Mouse (Mus musculus): Measurements from ENCODE around the gene Ccdc88c. TPM values are rescaled to one million over a fixed set of nuclear protein-coding genes. Genes with fewer than 3 reads are reported as not detected.

Gene Ccdc88c
- polyA plus RNA-seq, 1 experiment from 2014 or later = 11.0 TPM

DNA sequence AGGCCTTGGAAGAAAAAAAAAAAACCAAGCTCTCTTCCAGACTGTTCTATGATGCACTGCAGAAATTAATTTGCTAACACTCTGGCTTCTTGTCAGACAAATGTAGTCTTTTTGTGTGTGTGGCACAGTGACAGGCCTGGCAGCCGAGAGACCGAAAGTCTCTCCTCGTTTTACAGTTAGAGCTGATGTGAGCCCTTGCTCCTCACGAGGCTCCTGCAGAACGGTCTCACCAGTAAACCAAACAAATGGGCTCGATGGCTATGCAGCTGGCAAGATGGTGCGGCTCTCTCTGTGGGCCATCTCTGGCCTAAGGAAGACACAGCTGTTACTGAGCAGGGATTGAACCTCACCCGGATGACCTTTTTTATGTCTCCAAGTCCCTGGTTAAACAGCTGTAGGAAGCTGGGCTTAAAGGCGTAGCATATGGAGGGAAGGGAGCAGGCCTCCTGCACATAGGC is 48.3 kb downstream of the Ccdc88c start:
- Histone ChIP-seq H3K36me3 (no peaks in the 10 kb centered on the region), H3K27me3 (0 out of 2 replicates have a peak, but pooled peaks cover 3% of the 10 kb centered on the region), H3K4me2 (no peak overlapping the region), H3K4me3 (no peak overlapping the region), H3K9me3 (no peaks in the 10 kb centered on the region), H3K9ac (0 out of 2 replicates have a peak overlapping the region, but pooled peaks have one; percentile 26), H3K4me1 (replicated peaks) (peaks cover 35% of the 10 kb centered on the region), H3K27ac (replicated peaks) (peak overlapping the region; percentile 23; the same call in 1 of the 2 replicates)
- ATAC-seq (ENCODE audit: low read depth) = no peak
- WGBS = 65% methylated on average over 9 of the region's 9 CpGs

GRCm38 (mm10) chr12:100979616-100980015 is 49.2 kb downstream of the Ccdc88c start:
- WGBS = 83% methylated on average over 5 of the region's 5 CpGs
- Histone ChIP-seq H3K4me2 (no peak overlapping the region), H3K4me1 (replicated peaks) (peaks cover 28% of the 10 kb centered on the region)

GRCm38 (mm10) chr12:100977958-100978725 is 50.7 kb downstream of the Ccdc88c start:
- Histone ChIP-seq H3K4me2 (no peak overlapping the region), H3K27me3 (0 out of 2 replicates have a peak, but pooled peaks cover 3% of the 10 kb centered on the region), H3K4me3 (no peak overlapping the region), H3K36me3 (no peaks in the 10 kb centered on the region), H3K9me3 (no peaks in the 10 kb centered on the region), H3K4me1 (replicated peaks) (peaks cover 25% of the 10 kb centered on the region), H3K27ac (replicated peaks) (no peak overlapping the region), H3K9ac (no peak overlapping the region)
- no peak for ATAC-seq (ENCODE audit: low read depth)
- WGBS = 83% methylated on average over 15 of the region's 15 CpGs

More at GRCm38 (mm10) chr12:100979616-100980015, 49.2 kb downstream of the Ccdc88c start:
- Histone ChIP-seq H3K27ac (replicated peaks) (no peak overlapping the region), H3K27me3 (0 out of 2 replicates have a peak, but pooled peaks cover 3% of the 10 kb centered on the region), H3K36me3 (no peaks in the 10 kb centered on the region), H3K9ac (no peak overlapping the region), H3K4me3 (no peak overlapping the region), H3K9me3 (no peaks in the 10 kb centered on the region)
- ATAC-seq (ENCODE audit: low read depth) = no peak

GRCm38 (mm10) chr12:100977551-100977950 is 51.3 kb downstream of the Ccdc88c start:
- no peak overlapping the region for H3K4me2 ChIP-seq
- H3K27me3 ChIP-seq = 0 out of 2 replicates have a peak, but pooled peaks cover 3% of the 10 kb centered on the region
- no peaks in the 10 kb centered on the region for H3K36me3 ChIP-seq
- no peak for ATAC-seq (ENCODE audit: low read depth)
- no peak overlapping the region for H3K9ac ChIP-seq
- peaks cover 25% of the 10 kb centered on the region for H3K4me1 ChIP-seq (replicated peaks)
- H3K9me3 ChIP-seq = no peaks in the 10 kb centered on the region
- no peak overlapping the region for H3K27ac ChIP-seq (replicated peaks)
- no peak overlapping the region for H3K4me3 ChIP-seq

GRCm38 (mm10) chr12:100969808-100970207 is 59.0 kb downstream of the Ccdc88c start:
- Histone ChIP-seq H3K9ac (no peak overlapping the region), H3K9me3 (no peaks in the 10 kb centered on the region), H3K27ac (replicated peaks) (no peak overlapping the region), H3K36me3 (peaks cover 22% of the 10 kb centered on the region), H3K27me3 (no peaks in the 10 kb centered on the region), H3K4me1 (replicated peaks) (peaks cover 13% of the 10 kb centered on the region; the same call in 1 of the 2 replicates), H3K4me3 (no peak overlapping the region), H3K4me2 (no peak overlapping the region)
- no peak for ATAC-seq (ENCODE audit: low read depth)
- WGBS = 78% methylated on average over 7 of the region's 7 CpGs

GRCm38 (mm10) chr12:100967383-100967782 is 61.5 kb downstream of the Ccdc88c start:
- ATAC-seq (ENCODE audit: low read depth) = 0 out of 2 replicates have a peak, but pooled peaks have one; percentile 32
- no peak overlapping the region for H3K4me3 ChIP-seq
- 91% methylated on average over 12 of the region's 12 CpGs for WGBS
- H3K27ac ChIP-seq (replicated peaks) = no peak overlapping the region
- H3K4me1 ChIP-seq (replicated peaks) = 0 out of 2 replicates have a peak, but pooled peaks cover 4% of the 10 kb centered on the region
- H3K9me3 ChIP-seq = no peaks in the 10 kb centered on the region
- H3K27me3 ChIP-seq = peaks cover 5% of the 10 kb centered on the region; the same call in 1 of the 2 replicates
- no peak overlapping the region for H3K4me2 ChIP-seq
- peaks cover 26% of the 10 kb centered on the region for H3K36me3 ChIP-seq
- no peak overlapping the region for H3K9ac ChIP-seq

DNA sequence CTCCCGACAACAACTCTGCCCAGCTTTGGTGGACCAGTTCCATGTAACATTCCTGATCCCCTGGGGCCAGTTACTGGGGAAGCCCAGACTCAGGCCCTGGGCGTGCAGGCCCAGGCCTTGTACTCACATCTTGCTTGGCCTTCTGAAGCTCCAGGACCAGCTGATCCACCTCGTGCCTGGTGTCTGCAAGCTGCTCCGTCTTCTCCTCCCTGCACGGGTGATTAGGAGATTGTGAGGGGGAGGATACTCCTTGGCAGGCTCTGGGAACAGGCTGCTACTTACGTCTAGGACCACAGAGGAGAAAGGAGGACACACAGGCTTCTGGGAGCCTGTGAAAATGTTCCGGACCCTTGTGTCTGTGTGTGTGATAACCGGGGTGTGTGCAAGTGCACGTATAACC is 62.6 kb downstream of the Ccdc88c start:
- Histone ChIP-seq H3K4me2 (no peak overlapping the region), H3K4me1 (replicated peaks) (0 out of 2 replicates have a peak, but pooled peaks cover 4% of the 10 kb centered on the region), H3K9me3 (no peaks in the 10 kb centered on the region), H3K27ac (replicated peaks) (no peak overlapping the region), H3K36me3 (peaks cover 26% of the 10 kb centered on the region), H3K4me3 (no peak overlapping the region), H3K9ac (no peak overlapping the region), H3K27me3 (peaks cover 5% of the 10 kb centered on the region; the same call in 1 of the 2 replicates)
- 83% methylated on average over 9 of the region's 9 CpGs for WGBS
- no peak for ATAC-seq (ENCODE audit: low read depth)

DNA sequence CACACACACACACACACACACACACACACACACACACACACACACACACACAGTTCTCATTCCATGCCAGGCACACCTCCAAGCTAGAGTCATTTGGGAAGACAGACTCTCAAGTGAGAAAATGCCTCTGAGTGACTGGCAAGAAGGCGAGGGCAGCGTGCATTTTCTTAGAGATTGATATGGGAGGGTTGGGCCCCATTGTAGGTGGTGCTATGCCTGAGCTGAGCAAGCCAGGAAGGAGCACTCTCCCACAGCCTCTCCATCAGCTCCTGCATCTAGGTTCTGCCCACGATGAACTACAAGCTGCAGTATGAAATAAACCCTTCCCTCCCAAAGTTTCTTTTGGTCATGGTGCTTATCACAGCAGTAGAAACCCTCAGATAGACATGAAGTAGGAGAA is 63.6 kb downstream of the Ccdc88c start:
- WGBS = 93% methylated on average over 3 of the region's 3 CpGs
- ATAC-seq (ENCODE audit: low read depth) = no peak
- Histone ChIP-seq H3K4me2 (no peak overlapping the region), H3K4me3 (no peak overlapping the region), H3K27ac (replicated peaks) (no peak overlapping the region), H3K9me3 (no peaks in the 10 kb centered on the region), H3K27me3 (peaks cover 5% of the 10 kb centered on the region; the same call in 1 of the 2 replicates), H3K9ac (no peak overlapping the region), H3K36me3 (peaks cover 26% of the 10 kb centered on the region), H3K4me1 (replicated peaks) (0 out of 2 replicates have a peak, but pooled peaks cover 4% of the 10 kb centered on the region)

DNA sequence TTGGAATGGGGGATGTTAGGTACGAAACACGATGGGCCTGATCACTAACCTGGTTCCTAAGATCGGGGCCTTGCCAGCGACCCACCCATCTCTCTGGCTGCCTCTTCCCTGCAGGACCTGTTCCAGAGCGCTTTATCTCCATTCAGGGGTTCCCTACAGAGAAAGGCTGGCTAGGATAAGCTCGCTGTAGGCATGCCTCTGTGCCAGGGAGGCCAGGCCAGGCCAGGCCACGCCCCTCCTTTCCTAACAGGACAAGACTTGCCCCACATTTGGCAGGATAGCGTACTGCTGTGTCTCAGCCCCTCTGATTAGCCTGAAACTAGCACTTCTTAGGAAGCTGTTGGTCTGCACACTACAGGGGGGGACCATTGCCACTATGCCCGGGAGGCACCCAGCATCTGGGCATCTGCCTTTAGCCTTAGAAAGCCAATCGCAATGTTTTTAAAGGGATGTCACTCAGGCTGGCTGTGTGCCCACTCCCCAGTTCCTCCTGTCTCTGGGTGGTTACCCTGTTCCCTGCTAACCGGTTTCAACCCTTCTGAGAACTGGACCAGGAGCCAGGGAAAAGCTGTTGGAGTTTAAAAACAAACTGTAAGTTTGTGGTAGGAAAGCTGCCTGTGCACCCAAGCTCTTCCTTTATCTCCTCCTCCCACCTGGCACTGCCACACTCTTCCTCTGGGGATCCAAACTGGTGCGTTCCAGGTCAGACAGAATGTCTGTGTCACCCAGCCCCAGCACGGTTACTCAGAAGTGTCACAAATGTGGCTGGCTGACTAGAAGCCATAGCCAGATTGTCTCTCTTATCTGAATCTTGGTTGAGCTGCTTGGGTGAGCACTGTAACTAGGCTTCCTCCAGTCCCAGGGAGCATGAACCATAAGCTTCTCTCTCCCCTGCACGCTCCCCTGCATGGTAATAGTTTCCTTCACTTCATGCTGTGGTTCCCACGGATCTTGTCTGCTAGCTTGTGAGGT is 69.9 kb downstream of the Ccdc88c start:
- WGBS = 70% methylated on average over 15 of the region's 15 CpGs
- ATAC-seq (ENCODE audit: low read depth) = peak; percentile 48
- Histone ChIP-seq H3K4me1 (replicated peaks) (peaks cover 31% of the 10 kb centered on the region), H3K9me3 (no peaks in the 10 kb centered on the region), H3K9ac (no peak overlapping the region), H3K4me2 (no peak overlapping the region), H3K27ac (replicated peaks) (0 out of 2 replicates have a peak overlapping the region, but pooled peaks have one; percentile 18), H3K4me3 (no peak overlapping the region), H3K36me3 (peaks cover under 1% of the 10 kb centered on the region; the same call in 1 of the 2 replicates), H3K27me3 (peaks cover 32% of the 10 kb centered on the region)

DNA sequence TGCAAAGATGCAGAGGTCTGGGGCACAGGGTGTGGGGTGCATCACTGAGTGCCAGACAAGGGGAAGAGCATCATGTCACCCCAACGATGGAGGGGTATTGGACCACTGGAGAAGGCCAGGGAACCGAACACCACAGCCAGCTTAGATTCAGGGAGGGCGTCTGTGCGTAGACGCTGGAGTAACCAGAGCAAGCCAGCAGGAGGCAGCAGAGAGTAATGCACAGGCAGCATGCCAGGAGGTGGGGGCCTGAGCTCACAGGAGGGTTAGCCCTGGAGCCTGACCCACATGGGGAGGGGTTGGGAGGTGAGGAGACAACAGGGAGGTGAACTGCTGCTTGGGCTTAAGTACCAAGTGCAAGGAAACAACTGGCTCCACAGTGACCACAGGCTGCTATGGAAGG is 70.8 kb downstream of the Ccdc88c start:
- 21% methylated on average over 5 of the region's 5 CpGs for WGBS
- no peak overlapping the region for H3K4me2 ChIP-seq
- H3K27me3 ChIP-seq = peaks cover 32% of the 10 kb centered on the region
- H3K9ac ChIP-seq = peak overlapping the region; percentile 47; the same call in 1 of the 2 replicates
- H3K27ac ChIP-seq (replicated peaks) = peak overlapping the region; percentile 64
- no peaks in the 10 kb centered on the region; the same call in 1 of the 2 replicates for H3K36me3 ChIP-seq
- peak; percentile 59 for ATAC-seq (ENCODE audit: low read depth)
- H3K4me1 ChIP-seq (replicated peaks) = peaks cover 35% of the 10 kb centered on the region
- H3K9me3 ChIP-seq = no peaks in the 10 kb centered on the region
- no peak overlapping the region for H3K4me3 ChIP-seq

- ATAC-seq (ENCODE audit: low read depth) = peak; percentile 2; the same call in 1 of the 2 replicates
- H3K4me1 ChIP-seq (replicated peaks) = peaks cover 42% of the 10 kb centered on the region
- no peaks in the 10 kb centered on the region for H3K36me3 ChIP-seq
- no peaks in the 10 kb centered on the region for H3K9me3 ChIP-seq
- no peak overlapping the region for H3K4me3 ChIP-seq
- 29% methylated on average over 3 of the region's 3 CpGs for WGBS
- peak overlapping the region; percentile 64 for H3K27ac ChIP-seq (replicated peaks)
- H3K27me3 ChIP-seq = peaks cover 27% of the 10 kb centered on the region
- H3K4me2 ChIP-seq = no peak overlapping the region
- H3K9ac ChIP-seq = no peak overlapping the region
Observed at GRCm38 (mm10) chr12:100957257-100957656, 71.6 kb downstream of the Ccdc88c start.
